ENCODE assay signal across 10 mouse cellular contexts in the genomic region with DNA sequence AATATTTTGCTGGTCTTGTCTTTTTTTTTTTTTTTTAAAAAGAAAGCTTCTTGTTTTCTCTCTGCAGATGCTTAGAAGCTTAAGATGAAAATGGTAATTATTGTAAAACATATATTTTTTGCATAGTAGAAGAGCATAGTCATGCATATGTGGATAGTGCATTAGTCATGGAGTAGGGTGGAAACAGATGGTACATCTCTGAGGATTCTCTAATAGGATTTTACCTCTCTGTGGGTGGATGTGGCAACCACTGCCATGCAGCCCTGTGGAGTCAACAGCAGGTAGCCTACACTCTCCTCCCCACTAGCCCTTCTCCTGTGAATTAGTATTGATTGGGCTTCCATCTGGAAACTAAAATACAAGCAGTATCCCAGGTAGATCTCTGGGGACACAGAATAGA.
"Had no signal": no experiment of that assay in that cellular context is flagged by ENCODE, and none has a peak within 500 bp of the region (broad histone marks: within the 10 kb centered on the region; RNA-seq: fewer than 3 reads in every experiment).

No protein-coding gene starts in this region.

- DNase-seq: kidney, adult 2 months; kidney, postnatal 25 days; liver, embryonic 13.5 days; lung, adult 2 months; lung, postnatal 14 days; lung, postnatal 4 days; midbrain, embryonic 14.5 days; thymus, adult 2 months; thymus, postnatal 14 days; thymus, postnatal 4 days had no signal
